Mouse (Mus musculus) lung, postnatal 0 days (tissue): Measurements from ENCODE around the gene Mfng.

Experiments
- CTCF ChIP-seq: IDR thresholded peaks from 2 replicates; pipeline ENCODE4 v1.5.1; 2016; ENCODE audit warnings: antibody characterized with exemption, mild to moderate bottlenecking
- EP300 ChIP-seq: IDR thresholded peaks from 2 replicates; pipeline ENCODE4 v1.6.1; 2016; ENCODE audit warnings: antibody characterized with exemption, mild to moderate bottlenecking, control low read depth

GRCm38 (mm10) chr15:78808980-78809379, 35.7 kb upstream of the Mfng start:
- TF ChIP-seq CTCF = no peak
- TF ChIP-seq EP300 = no peak
